Comparison of ENCODE assay signal across 8 mouse cellular contexts in the genomic region with DNA sequence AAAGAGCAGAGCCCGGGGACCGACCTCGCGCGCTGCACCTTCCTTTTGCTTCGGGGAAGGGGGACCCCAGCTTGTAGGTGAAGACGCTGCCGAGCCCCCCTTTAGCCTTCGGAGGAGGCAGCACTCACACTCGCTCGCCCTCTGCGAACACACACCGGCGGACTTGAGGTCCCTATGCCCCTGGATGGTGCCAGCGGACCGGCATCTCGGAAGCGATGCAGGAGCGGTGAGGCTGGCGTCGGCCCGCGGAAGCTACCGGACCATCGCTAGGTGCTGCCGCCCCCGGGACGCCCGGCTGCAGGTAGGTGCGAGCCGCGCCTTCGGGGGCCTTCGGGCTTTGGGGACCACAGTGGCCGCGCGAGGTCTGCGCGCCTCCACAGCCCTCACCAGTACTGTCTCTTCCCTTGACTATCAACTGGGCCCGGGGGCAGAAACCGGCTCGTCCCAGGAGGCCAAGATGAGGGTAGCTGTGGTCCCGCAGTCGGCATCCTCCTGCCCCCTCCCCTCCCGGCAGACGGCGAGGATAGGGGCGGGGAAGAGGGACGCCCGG. TPM values are rescaled to one million over a fixed set of nuclear protein-coding genes. Genes with fewer than 3 reads are reported as not detected.
A peak's percentile ranks its signal among the peaks of the same experiment; 100 is the strongest.
DNase-seq lines count a peak whose midpoint lies in the region; ATAC-seq lines count a peak whose summit lies in the region.

No protein-coding gene starts in this region.

- peak overlapping the region; percentile 86 for H3K9ac ChIP-seq in hindbrain, embryonic 14.5 days
- 0 out of 2 replicates have a peak overlapping the region, but pooled peaks have one; percentile 12 for H3K9ac ChIP-seq in liver, embryonic 12.5 days

- DNase-seq in embryo, embryonic 10 days (ENCODE audit: low spot score), result peak; percentile 33
- no peak for DNase-seq in embryo, embryonic 11 days
- peak; percentile 26 for DNase-seq in urinary bladder, adult 2 months (ENCODE audit: low spot score)
- DNase-seq in urinary bladder, postnatal 14 days (ENCODE audit: low spot score), result no peak
- no peak for DNase-seq in hindbrain, embryonic 14.5 days (ENCODE audit: low spot score)
- DNase-seq in right cerebral cortex, postnatal 14 days, result peak; percentile 15
- DNase-seq in lung, postnatal 14 days, result no peak

- peak overlapping the region; percentile 70 for H3K4me3 ChIP-seq in hindbrain, embryonic 14.5 days (replicated peaks; ENCODE audit: low read length)
- H3K4me3 ChIP-seq in liver, embryonic 12.5 days, result peak overlapping the region; percentile 45

- no peaks in the 10 kb centered on the region for H3K36me3 ChIP-seq in hindbrain, embryonic 14.5 days (replicated peaks; ENCODE audit: control insufficient read depth, insufficient read depth)
- no peaks in the 10 kb centered on the region for H3K36me3 ChIP-seq in liver, embryonic 12.5 days

- no peaks in the 10 kb centered on the region for H3K9me3 ChIP-seq in hindbrain, embryonic 14.5 days (ENCODE audit: control insufficient read depth, low read length)
- no peaks in the 10 kb centered on the region for H3K9me3 ChIP-seq in liver, embryonic 12.5 days (replicated peaks)

- H3K4me2 ChIP-seq in hindbrain, embryonic 14.5 days (replicated peaks), result peak overlapping the region; percentile 81
- peak overlapping the region; percentile 67 for H3K4me2 ChIP-seq in liver, embryonic 12.5 days

- H3K27ac ChIP-seq in hindbrain, embryonic 14.5 days, result peak overlapping the region; percentile 80
- H3K27ac ChIP-seq in liver, embryonic 12.5 days, result no peak overlapping the region

- ATAC-seq in hindbrain, embryonic 14.5 days (ENCODE audit: low FRiP score), result peak; percentile 31; the same call in 1 of the 2 replicates
- no peak for ATAC-seq in liver, embryonic 12.5 days

- H3K4me1 ChIP-seq in hindbrain, embryonic 14.5 days (replicated peaks; ENCODE audit: control insufficient read depth, insufficient read depth, low read length), result 0 out of 2 replicates have a peak, but pooled peaks cover 6% of the 10 kb centered on the region
- H3K4me1 ChIP-seq in liver, embryonic 12.5 days, result no peaks in the 10 kb centered on the region

- no peaks in the 10 kb centered on the region for H3K27me3 ChIP-seq in hindbrain, embryonic 14.5 days (ENCODE audit: control insufficient read depth, insufficient read depth, low read length)
- peaks cover 53% of the 10 kb centered on the region for H3K27me3 ChIP-seq in liver, embryonic 12.5 days (replicated peaks)

- WGBS in hindbrain, embryonic 14.5 days, result under 1% methylated on average over 44 of the region's 50 CpGs
- 2% methylated on average over 50 of the region's 50 CpGs for WGBS in liver, embryonic 12.5 days (ENCODE audit: insufficient replicate concordance)

RNA-seq across cellular contexts. Expression of a gene that starts 1.5 kb away (rescaled TPM):
- 0.03 and 0.04 TPM in 2 replicates for polyA plus RNA-seq in urinary bladder, adult 2 months (2012; rRNA removed)
- polyA plus RNA-seq in hindbrain, embryonic 14.5 days (2014; fragmentation: Nextera tagmentation; extraction: Ambion mirVana), result 46.9 and 53.4 TPM in 2 replicates
- polyA plus RNA-seq in liver, embryonic 12.5 days (2016; fragmentation: Nextera tagmentation; extraction: Ambion mirVana), result 0.57 and 0.68 TPM in 2 replicates

Comparison
In these comparisons a context has a peak if more than half of its experiments do, and no peak if none do; other contexts are left out.
1. DNase-seq: peak in embryo, embryonic 10 days (single experiment), urinary bladder, adult 2 months (single experiment) and right cerebral cortex, postnatal 14 days (single experiment); none in embryo, embryonic 11 days (single experiment), urinary bladder, postnatal 14 days (single experiment), hindbrain, embryonic 14.5 days (single experiment) and lung, postnatal 14 days (single experiment).
2. RNA of a gene that starts 1.5 kb away (polyA plus RNA-seq): 46.9 to 53.4 TPM in hindbrain, embryonic 14.5 days; 0.57 to 0.68 TPM in liver, embryonic 12.5 days and 0.03 to 0.04 TPM in urinary bladder, adult 2 months; every median in the first group is over 10 times any median in the second.